Mouse (Mus musculus): ENCODE results near the gene Fnbp1.

Fnbp1 gene

GRCm38 (mm10) chr2:31122806-31123205 lies 19.0 kb downstream of the Fnbp1 start:
- DNase-seq, result no peak

GRCm38 (mm10) chr2:31121131-31121693 lies 20.6 kb downstream of the Fnbp1 start:
- peak; percentile 47 for DNase-seq

GRCm38 (mm10) chr2:31119795-31120194 lies 22.0 kb downstream of the Fnbp1 start:
- DNase-seq, result no peak

GRCm38 (mm10) chr2:31118639-31119380 lies 23.0 kb downstream of the Fnbp1 start:
- DNase-seq, result no peak

GRCm38 (mm10) chr2:31118211-31118610 lies 23.6 kb downstream of the Fnbp1 start:
- no peak for DNase-seq

GRCm38 (mm10) chr2:31115943-31116731 lies 25.7 kb downstream of the Fnbp1 start:
- no peak for DNase-seq

- no peak for DNase-seq
Observed at GRCm38 (mm10) chr2:31115091-31115942, 26.5 kb downstream of the Fnbp1 start.

GRCm38 (mm10) chr2:31114205-31114604 lies 27.6 kb downstream of the Fnbp1 start:
- DNase-seq, result no peak

GRCm38 (mm10) chr2:31111685-31112084 lies 30.1 kb downstream of the Fnbp1 start:
- no peak for DNase-seq

GRCm38 (mm10) chr2:31109960-31110548 lies 31.8 kb downstream of the Fnbp1 start:
- no peak for DNase-seq

- no peak for DNase-seq
Observed at GRCm38 (mm10) chr2:31108186-31108585, 33.6 kb downstream of the Fnbp1 start.

GRCm38 (mm10) chr2:31106621-31107320 lies 35.0 kb downstream of the Fnbp1 start:
- peak; percentile 43 for DNase-seq

- DNase-seq, result no peak
Observed at GRCm38 (mm10) chr2:31106004-31106403, 35.8 kb downstream of the Fnbp1 start.

GRCm38 (mm10) chr2:31105279-31105678 lies 36.5 kb downstream of the Fnbp1 start:
- DNase-seq, result no peak

GRCm38 (mm10) chr2:31103321-31103720 lies 38.5 kb downstream of the Fnbp1 start:
- no peak for DNase-seq

GRCm38 (mm10) chr2:31101285-31101684 lies 40.5 kb downstream of the Fnbp1 start:
- DNase-seq, result no peak

GRCm38 (mm10) chr2:31099079-31099478 lies 42.7 kb downstream of the Fnbp1 start:
- DNase-seq, result peak; percentile 83

- DNase-seq, result peak; percentile 48
Observed at GRCm38 (mm10) chr2:31098616-31099015, 43.2 kb downstream of the Fnbp1 start.

GRCm38 (mm10) chr2:31097276-31097675 lies 44.5 kb downstream of the Fnbp1 start:
- no peak for DNase-seq

GRCm38 (mm10) chr2:31096119-31096518 lies 45.7 kb downstream of the Fnbp1 start:
- DNase-seq, result no peak

- peak; percentile 39 for DNase-seq
Observed at GRCm38 (mm10) chr2:31094565-31094964, 47.2 kb downstream of the Fnbp1 start.

- DNase-seq, result no peak
Observed at GRCm38 (mm10) chr2:31092939-31093338, 48.9 kb downstream of the Fnbp1 start.
